In genomic region chr12:3968380-3968779, GRCm38 (mm10) we compare ENCODE assay signal across 19 mouse cellular contexts. TPM values are rescaled to one million over a fixed set of nuclear protein-coding genes. Genes with fewer than 3 reads are reported as not detected.
DNase-seq lines count a peak whose midpoint lies in the region; ATAC-seq lines count a peak whose summit lies in the region.
"Had no signal": no experiment of that assay in that cellular context is flagged by ENCODE, and none has a peak within 500 bp of the region (broad histone marks: within the 10 kb centered on the region; RNA-seq: fewer than 3 reads in every experiment).

No protein-coding gene starts in this region.

- peak; percentile 60 for DNase-seq in thymus, postnatal 0 days (ENCODE audit: low spot score)
- DNase-seq in thymus, adult 18-20 months, result no peak
- DNase-seq in R1 (ENCODE audit: low read depth, low spot score), result peak; percentile 51
- no peak for DNase-seq in urinary bladder, postnatal 10 days (ENCODE audit: low spot score)
- no peak for DNase-seq in left cerebral cortex, adult 8-10 months (ENCODE audit: low spot score in 2 of 2)
- DNase-seq: cerebellum, postnatal 10 days; heart, postnatal 36 days; kidney, adult 18-20 months; kidney, postnatal 25 days; layer of hippocampus, postnatal 36 days; lung, embryonic 14.5 days; lung, postnatal 4 days; midbrain, embryonic 14.5 days had no signal

- 0 out of 2 replicates have a peak, but pooled peaks have one; percentile 39 for ATAC-seq in megakaryocyte progenitor cell, adult 5-6 weeks (replicated peaks; ENCODE audit: poor library complexity)
- ATAC-seq in megakaryocyte-erythroid progenitor cell, adult 5-6 weeks (replicated peaks; ENCODE audit: low FRiP score, low TSS enrichment, poor library complexity, severe bottlenecking), result no peak
- ATAC-seq: forebrain, embryonic 15.5 days; hindbrain, embryonic 16.5 days; liver, embryonic 12.5 days had no signal

RNA-seq across cellular contexts. Expression of gene Pomc, which starts 13.6 kb away (rescaled TPM):
- 8.4 and 9.1 TPM in 2 replicates for polyA plus RNA-seq in thymus, postnatal 0 days (2015; fragmentation: Nextera tagmentation; extraction: Ambion mirVana)
- total RNA-seq in megakaryocyte progenitor cell, adult 5-6 weeks (2015), result 0.83 and 1.2 TPM in 2 replicates
- total RNA-seq in megakaryocyte progenitor cell, adult 5-6 weeks (2017), result 0.44 and 2.2 TPM in 2 replicates
- total RNA-seq in left cerebral cortex, adult 8-10 months (2022), result 1 to 10 TPM; 2.3 to 9.3 (median 2.8) TPM
- 0.68 and 1.8 TPM in 2 replicates for total RNA-seq in megakaryocyte-erythroid progenitor cell, adult 5-6 weeks (2014; fragmentation: Nextera tagmentation)
- not detected in 2 replicates for total RNA-seq in megakaryocyte-erythroid progenitor cell, adult 5-6 weeks (2017)
- polyA plus RNA-seq: erythroblast, embryonic 14.5 days had no signal

Comparison
In these comparisons a context has a peak if more than half of its experiments do, and no peak if none do; other contexts are left out.
1. DNase-seq: peak in thymus, postnatal 0 days (single experiment) and R1 (single experiment); none in thymus, adult 18-20 months (0 of 2), urinary bladder, postnatal 10 days (single experiment) and left cerebral cortex, adult 8-10 months (0 of 2).